Mouse (Mus musculus) neutrophil, adult 5-6 weeks (primary cell): ENCODE data around the gene Sox5. TPM values are rescaled to one million over a fixed set of nuclear protein-coding genes. Genes with fewer than 3 reads are reported as not detected.

ENCODE experiments used
- ATAC-seq: fragments of 151-379, 151-347 bp; 2 replicates; pipeline ENCODE4 v1.8.0; 2017; ENCODE audit warnings: mild to moderate bottlenecking, moderate TSS enrichment; ENCODE audit not compliant: insufficient number of reproducible peaks, poor library complexity, low FRiP score, severe bottlenecking; ENCODE audit errors: extremely low read depth
- total RNA-seq: library from RNA; stranded (forward); fragments of 200-1000 nt; gene quantifications from 2 replicates; pipeline ENCODE4 v1.2.3, GENCODE M21; 2017

Gene Sox5
- total RNA-seq, 1 experiment from 2014 or later, result 0.70 TPM

DNA sequence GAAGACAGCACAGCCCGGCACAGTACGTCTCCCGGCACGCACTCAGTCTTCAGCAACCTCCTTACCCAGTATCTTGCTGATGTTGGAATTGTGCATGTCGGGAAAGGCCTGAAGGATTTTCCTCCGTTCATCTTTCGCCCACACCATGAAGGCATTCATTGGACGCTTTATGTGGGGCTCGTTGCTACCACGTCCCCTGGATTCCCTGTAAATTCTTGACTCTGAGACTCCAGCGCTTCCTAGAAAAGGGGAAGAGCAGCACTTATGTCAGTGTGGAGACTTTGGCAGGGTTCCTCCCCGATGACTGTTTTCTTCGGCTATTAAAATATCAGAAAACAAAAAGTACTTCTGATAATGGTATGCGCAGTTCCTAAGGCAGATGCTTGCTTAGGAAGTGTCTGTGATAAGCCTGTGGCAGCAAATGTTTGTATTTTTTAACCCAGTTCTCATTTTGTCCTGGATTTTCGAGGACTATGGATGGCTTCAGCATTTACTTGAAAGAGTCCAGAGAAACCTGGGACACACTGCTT is 940.6 kb downstream of the Sox5 start:
- no peak for ATAC-seq

DNA sequence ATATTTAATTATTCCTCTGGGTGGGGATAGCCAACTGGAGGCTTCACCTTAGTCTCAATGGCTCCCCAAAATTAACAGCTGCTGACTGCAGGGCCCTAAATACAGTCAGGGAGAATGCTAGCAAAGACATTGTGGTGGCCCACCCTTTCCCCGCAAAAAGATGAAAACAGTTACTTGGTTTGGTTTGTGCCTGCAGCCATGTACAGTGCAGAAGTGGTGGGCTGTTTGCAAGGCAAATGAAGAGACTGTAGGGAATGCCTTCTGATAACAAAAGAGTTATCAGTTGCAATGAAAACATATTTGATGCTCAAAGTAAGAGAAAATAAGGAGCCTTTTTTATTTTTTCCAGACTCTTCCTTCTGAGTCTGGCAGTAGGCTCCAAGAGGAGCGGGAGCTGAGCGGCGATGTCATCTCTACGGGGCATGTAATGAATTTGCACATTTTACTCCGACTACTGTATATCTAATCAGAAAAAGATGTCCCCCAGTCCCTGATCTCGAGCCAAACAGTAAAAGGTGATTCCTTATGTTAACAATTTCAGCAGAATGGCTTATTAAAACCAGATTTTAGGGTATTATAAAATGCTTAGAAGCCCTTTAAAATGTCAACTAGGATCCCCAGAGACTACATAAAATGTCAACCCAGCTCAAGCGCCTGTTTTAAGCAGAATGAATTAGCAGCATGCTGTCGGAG is 943.2 kb downstream of the Sox5 start:
- ATAC-seq, result no peak

DNA sequence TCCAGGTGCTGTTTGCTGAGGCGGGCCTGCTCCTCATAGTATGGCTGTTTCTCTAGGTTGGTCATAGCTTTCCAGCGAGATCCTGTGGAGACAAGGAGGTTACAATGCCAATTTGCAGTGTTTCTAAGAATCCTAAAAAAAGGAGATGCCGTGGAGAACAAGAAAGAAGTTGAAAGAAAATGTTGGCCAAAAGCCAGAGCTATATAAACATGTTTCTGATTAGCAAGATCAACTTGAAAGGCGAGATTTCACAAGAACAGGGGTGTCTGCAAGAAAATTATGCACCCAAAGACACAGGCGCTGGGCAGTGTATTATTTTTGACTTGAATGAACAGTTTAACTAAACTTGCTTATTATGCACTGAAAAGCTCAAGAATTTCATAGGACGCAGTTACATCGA is 946.4 kb downstream of the Sox5 start:
- ATAC-seq, result no peak

DNA sequence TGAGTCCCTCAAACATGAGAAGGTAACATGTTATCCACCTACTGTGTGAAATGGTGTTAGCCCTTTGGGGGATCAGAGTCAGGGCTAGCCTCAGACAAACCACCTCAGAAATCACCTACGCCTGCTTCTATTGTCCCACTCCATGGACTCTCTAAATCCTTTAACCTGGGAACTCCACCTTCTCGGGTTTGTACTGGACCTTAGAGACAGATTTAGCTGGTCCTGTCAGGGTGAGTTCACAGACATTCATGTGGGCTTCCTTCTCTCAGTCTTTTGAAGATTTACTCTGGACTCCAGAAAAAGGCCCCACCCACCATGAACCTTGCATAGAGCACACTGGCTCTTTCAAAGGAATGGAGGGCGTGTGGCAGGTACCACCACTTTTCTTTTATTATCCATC is 947.8 kb downstream of the Sox5 start:
- ATAC-seq, result no peak

DNA sequence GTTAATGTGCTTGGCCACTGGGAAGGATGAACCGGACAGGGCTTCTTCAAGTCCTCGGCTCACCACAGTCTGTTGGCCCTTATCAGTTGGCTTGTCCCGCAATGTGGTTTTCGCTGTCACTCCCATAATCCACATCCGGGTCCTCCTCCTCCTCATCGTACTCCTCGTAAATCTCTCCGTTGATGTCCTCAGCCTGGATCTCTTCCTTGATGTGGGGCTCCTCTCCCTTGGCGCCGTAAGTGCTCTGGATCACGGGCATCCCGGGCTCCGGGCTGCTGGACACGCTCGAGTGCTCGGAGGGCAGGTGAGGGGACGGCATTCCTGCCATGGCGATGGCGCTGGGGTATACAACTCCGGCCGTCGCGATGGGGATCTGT is 948.6 kb downstream of the Sox5 start:
- no peak for ATAC-seq

DNA sequence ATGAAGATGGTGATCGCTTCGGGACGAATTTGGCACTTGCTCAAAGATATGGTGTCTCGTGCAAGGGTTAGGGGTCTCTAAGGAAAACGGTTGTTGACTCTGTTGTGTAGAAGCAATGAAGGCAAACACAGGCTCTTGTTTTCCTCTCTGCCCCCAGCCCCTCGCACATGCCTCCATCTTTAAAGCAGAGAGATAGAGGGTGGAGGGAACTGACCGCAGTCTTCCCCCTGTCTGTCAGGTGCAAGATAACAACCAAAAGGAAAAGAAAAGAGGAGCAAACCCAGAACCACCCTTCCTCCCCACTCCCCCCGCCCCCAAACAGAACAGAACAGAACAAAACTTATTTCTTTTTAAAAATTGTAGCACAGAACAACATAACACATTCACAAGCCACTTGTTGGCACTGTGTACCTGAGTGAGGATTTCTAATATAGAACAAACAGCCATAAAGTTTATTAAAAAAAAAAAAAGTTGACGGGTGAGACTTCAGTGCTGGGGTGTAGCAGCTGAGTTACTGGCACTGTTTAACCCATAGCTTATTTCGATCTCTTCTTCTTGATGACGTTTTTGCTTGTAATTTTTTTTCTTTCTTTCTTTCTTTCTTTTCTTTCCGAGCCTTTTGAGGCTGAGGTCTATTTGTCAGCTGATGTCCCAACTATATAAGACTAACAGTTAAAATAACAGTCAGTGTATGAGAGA is 949.1 kb downstream of the Sox5 start:
- ATAC-seq, result no peak

DNA sequence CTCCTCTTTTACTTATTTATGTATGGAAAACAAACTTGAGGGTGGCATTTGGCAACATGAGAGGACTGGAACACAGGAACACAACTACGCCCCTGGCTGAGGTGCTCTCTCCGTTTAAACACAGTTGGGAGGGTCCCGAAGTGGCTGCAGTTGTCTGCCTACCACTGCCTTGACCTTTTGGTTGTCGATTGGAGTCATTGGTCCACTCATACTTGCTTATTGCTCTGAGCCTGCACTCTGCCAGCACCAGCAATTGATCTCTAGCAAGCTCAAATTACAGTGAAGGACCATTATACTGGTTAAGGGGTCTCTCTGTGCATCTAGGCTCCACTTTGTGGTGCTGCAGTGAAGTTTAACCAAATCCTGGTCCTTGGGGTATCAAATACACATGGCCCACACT is 950.5 kb downstream of the Sox5 start:
- ATAC-seq, result no peak

DNA sequence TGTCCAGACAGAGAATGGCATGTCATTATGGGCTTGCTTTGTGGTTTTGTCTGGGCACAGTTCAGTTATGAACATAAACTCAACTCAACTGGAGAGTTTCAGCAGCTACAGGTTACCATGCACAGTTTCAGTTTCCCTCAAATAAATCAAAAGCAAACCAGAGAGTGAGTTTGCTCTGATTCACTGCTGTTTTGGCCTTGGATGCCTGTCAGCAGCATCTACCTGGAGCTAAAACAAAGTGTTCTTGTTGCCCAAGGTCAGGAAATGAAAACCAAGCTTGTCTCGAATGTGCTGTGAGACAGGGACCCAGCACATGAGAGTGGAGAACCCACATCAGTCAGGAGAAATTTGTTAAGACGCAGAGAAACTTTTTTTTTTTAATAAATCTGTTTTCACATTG is 951.6 kb downstream of the Sox5 start:
- no peak for ATAC-seq

DNA sequence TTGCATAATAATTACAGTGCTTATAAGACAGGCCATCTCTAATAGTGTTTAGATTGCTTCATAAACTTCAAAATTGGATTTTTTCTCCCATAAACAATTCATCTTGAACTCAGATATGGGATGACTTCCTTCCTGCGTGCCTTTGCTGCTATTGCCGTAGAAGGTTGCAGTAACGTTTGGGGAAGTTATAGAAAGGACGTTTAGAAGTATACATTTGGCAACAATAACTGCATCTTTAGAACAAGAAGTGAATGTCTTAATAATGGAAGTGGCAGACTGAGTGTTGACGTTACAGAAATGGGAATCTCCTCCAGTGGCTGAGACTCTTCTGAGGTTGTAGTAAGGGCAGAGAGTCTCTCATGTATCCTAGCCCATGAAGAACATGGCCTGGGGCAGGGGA is 955.0 kb downstream of the Sox5 start:
- no peak for ATAC-seq

DNA sequence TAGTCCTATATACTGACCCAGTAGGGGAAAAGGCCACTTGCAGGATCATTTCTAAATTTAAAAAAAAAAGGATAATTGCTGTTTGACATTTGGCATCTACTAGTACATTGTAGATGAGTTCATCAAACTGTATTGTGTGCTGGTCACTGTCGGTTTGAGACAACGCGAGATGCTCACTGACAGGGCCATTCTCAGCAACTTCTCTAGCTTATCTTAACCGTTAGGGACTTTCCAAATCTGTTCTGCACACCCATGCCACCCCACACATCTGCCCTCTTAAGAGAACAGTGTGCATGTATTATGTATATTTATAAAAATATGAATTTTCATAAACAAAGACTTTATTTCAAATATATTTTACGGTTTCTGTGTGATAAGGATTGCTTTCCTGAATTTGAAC is 955.8 kb downstream of the Sox5 start:
- no peak for ATAC-seq

DNA sequence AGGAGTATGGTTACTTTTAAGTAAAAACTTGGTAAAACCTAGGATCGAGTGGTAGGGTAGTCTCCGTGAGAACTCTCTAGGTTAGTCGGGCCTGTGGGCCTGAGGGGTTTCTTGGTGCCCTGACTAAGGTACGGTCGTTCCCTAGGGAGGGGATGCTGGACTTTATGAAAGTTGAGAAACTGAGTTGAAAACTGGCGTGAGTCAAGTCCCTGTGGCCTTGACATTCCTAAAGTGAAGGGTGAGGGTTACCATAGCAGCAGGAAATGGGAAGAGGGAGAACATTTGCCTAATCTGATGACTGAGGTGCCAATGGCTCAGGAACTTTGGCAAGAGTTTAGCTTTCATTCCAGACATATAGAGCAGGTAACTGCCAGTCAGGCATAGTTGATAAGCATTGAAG is 956.7 kb downstream of the Sox5 start:
- ATAC-seq, result no peak

DNA sequence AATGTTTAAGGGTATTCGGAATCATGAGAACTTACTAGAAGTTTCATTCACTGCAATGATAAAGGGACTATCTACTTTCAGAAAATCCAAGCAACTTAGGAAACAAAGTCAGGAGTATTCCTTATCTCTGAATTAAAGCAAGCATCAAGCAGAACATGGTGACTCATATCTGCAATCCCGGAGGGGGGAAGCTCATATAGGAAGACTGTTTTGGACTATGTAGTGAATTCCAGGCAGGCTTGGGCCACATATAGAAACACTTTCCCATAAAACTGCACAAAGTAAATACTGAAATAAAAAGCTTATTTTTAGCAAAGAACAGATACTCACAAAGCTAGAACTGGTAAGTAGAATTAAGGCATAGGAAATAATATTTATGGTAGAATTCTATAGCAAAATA is 993.3 kb downstream of the Sox5 start:
- ATAC-seq, result no peak

DNA sequence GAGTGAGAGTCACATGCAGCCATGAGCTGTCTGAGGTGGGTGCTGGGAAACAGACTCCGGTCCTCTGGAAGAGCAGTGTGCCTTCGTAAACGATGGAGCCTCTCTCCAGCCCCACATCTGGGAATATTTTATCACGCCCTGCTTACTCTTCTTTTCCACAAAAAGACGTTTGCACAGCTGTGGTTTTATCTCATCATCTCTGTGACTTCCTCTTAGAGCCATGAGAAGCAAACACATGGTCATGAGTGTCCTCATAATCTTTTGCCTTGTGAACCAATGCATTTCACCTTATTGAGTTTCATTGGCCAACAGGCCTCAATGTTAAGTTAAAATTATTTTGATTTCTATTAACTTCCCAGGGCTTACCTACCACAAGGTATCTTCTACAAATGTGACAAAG is 994.4 kb downstream of the Sox5 start:
- ATAC-seq, result no peak

DNA sequence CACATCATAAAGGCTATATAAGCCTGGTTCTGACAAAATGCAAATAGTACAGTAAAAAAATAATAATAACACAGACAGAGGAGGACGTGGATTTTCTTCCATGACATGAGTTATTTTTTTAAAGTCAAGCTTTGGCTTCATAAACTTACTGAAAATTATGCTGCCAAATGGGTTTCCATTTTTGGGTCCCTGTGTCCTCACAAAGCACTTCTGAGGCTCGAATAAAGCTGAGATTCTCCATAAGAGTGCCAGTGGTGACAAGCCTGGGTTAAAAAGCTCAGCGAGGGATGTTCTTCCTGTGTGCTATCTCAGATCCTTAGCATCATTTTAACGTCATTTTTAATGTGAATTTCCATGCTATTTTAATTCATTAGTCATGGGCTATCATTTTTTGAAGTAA is 996.1 kb downstream of the Sox5 start:
- no peak for ATAC-seq
